Mouse (Mus musculus) limb, embryonic 11.5 days (tissue): ENCODE results near the gene Hebp1. TPM values are rescaled to one million over a fixed set of nuclear protein-coding genes. Genes with fewer than 3 reads are reported as not detected.

Experiments used
- ATAC-seq: fragments of 200-750 bp; cut with Nextera tagmentation; 2 replicates; pipeline ENCODE4 v1.8.0; 2017; ENCODE audit warnings: low read depth; ENCODE audit not compliant: insufficient number of reproducible peaks, low FRiP score, low TSS enrichment
- DNase-seq: peaks from one replicate; pipeline ENCODE4 v3.0.0-alpha.2; 2015; ENCODE audit warnings: low spot score
- H3K27ac ChIP-seq: fragments of 300-500 bp; sonication (generic); replicated peaks from 2 replicates; pipeline ENCODE4 v1.5.1; 2014; ENCODE audit warnings: low read depth, mild to moderate bottlenecking, low read length
- H3K27me3 ChIP-seq: fragments of 300-500 bp; sonication (generic); 2 replicates; pipeline ENCODE4 v1.6.1; 2014; ENCODE audit warnings: mild to moderate bottlenecking, low read length, mixed read lengths; ENCODE audit not compliant: control insufficient read depth, insufficient read depth
- H3K36me3 ChIP-seq: fragments of 300-500 bp; sonication (generic); 2 replicates; pipeline ENCODE4 v1.6.1; 2014; ENCODE audit warnings: mild to moderate bottlenecking, low read length, moderate library complexity, mixed read lengths; ENCODE audit not compliant: control insufficient read depth, insufficient read depth
- H3K4me1 ChIP-seq: fragments of 300-500 bp; sonication (generic); 2 replicates; pipeline ENCODE4 v1.6.1; 2014; ENCODE audit warnings: low read length, mixed read lengths; ENCODE audit not compliant: control insufficient read depth, insufficient read depth
- H3K4me2 ChIP-seq: fragments of 300-500 bp; sonication (generic); 2 replicates; pipeline ENCODE4 v1.6.1; 2014; ENCODE audit warnings: low read depth, mild to moderate bottlenecking, moderate library complexity; ENCODE audit not compliant: severe bottlenecking
- H3K4me3 ChIP-seq: fragments of 300-500 bp; sonication (generic); 2 replicates; pipeline ENCODE4 v1.5.1; 2014; ENCODE audit warnings: low read depth, low read length
- H3K9ac ChIP-seq: fragments of 300-500 bp; sonication (generic); 2 replicates; pipeline ENCODE4 v1.6.1; 2014; ENCODE audit warnings: mild to moderate bottlenecking, low read length
- H3K9me3 ChIP-seq: fragments of 300-500 bp; sonication (generic); 2 replicates; pipeline ENCODE4 v1.6.1; 2016; ENCODE audit warnings: low read length; ENCODE audit not compliant: control insufficient read depth
- WGBS: fragments of 180-500 bp; shearing (Covaris S2); extraction: QIAGEN DNeasy Blood & Tissue Kit; methylation state at CpG from one replicate; pipeline ENCODE4 v1.1.7; 2014; 5-methylcytosine and 5-hydroxymethylcytosine counted together
- polyA plus RNA-seq: library from polyadenylated mRNA; unstranded; fragments of >200 nt; fragmentation: Nextera tagmentation; extraction: Ambion mirVana; gene quantifications from 2 replicates; pipeline ENCODE4 v1.2.1, GENCODE M21; 2014

The Hebp1 gene
- polyA plus RNA-seq, 1 experiment from 2014 or later: 3.8 TPM

DNA sequence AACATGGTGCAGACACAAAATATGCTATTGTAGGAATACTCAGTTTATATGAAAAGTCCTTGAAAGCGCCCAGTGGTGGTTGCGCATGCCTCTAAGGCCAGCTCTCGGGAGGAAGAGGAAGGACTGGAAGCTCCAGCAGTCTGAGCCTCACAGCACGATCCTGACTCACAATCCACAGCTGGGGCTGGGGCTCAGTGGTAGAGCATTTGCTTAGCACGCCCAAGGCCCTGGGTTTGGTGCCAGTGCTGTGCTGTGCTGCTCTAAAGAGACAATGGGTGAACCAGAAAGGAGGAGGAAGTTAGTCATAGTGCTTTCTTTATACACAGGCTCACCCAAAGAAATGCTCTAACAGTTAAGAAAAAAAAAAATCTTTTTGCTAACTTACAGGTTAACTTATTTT lies 44.1 kb downstream of the Hebp1 start:
- Histone ChIP-seq H3K4me3 (no peak overlapping the region), H3K9me3 (0 out of 2 replicates have a peak, but pooled peaks cover 2% of the 10 kb centered on the region), H3K27me3 (no peaks in the 10 kb centered on the region), H3K36me3 (no peaks in the 10 kb centered on the region), H3K4me2 (no peak overlapping the region), H3K9ac (no peak overlapping the region), H3K27ac (no peak overlapping the region), H3K4me1 (no peaks in the 10 kb centered on the region)
- WGBS: 90% methylated on average over 5 of the region's 5 CpGs
- ATAC-seq: no peak
- no peak for DNase-seq

GRCm38 (mm10) chr6:135150311-135150710 lies 47.5 kb downstream of the Hebp1 start:
- ATAC-seq (no peak), DNase-seq (peak; percentile 62)
- no peak overlapping the region for H3K9ac ChIP-seq
- no peaks in the 10 kb centered on the region for H3K27me3 ChIP-seq
- WGBS: 33% methylated on average over 5 of the region's 5 CpGs
- no peak overlapping the region for H3K4me2 ChIP-seq
- H3K9me3 ChIP-seq: 0 out of 2 replicates have a peak, but pooled peaks cover 2% of the 10 kb centered on the region
- H3K27ac ChIP-seq: no peak overlapping the region
- H3K4me3 ChIP-seq: no peak overlapping the region
- no peaks in the 10 kb centered on the region for H3K36me3 ChIP-seq
- no peaks in the 10 kb centered on the region for H3K4me1 ChIP-seq

DNA sequence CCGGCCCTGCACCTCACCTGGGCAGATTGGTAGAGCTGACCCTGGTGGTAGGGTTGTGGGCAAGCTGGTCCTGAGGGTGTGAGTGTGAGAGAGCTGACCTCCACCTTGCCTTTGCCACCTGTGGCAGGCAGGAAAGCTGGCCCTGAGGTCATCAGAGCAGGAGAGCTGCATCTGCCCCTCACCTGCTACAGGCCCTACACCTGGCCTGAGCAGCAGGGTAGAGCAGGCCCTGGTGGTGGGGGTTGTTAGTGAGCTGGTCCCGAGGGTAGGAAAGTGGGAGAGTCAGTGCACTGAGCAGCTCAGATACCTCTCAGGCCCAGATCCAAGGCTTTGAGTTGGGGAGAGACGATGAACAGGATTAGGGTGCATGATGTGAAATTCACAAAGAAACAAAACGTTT lies 48.1 kb downstream of the Hebp1 start:
- ATAC-seq: no peak
- Histone ChIP-seq H3K4me1 (no peaks in the 10 kb centered on the region), H3K4me3 (no peak overlapping the region), H3K27me3 (no peaks in the 10 kb centered on the region), H3K36me3 (no peaks in the 10 kb centered on the region), H3K9me3 (0 out of 2 replicates have a peak, but pooled peaks cover 2% of the 10 kb centered on the region), H3K9ac (no peak overlapping the region), H3K4me2 (no peak overlapping the region), H3K27ac (no peak overlapping the region)
- no peak for DNase-seq
- 79% methylated on average over 4 of the region's 4 CpGs for WGBS

GRCm38 (mm10) chr6:135149175-135149574 lies 48.6 kb downstream of the Hebp1 start:
- no peak overlapping the region for H3K27ac ChIP-seq
- 84% methylated on average over 4 of the region's 4 CpGs for WGBS
- 0 out of 2 replicates have a peak, but pooled peaks have one; percentile 19 for ATAC-seq

DNA sequence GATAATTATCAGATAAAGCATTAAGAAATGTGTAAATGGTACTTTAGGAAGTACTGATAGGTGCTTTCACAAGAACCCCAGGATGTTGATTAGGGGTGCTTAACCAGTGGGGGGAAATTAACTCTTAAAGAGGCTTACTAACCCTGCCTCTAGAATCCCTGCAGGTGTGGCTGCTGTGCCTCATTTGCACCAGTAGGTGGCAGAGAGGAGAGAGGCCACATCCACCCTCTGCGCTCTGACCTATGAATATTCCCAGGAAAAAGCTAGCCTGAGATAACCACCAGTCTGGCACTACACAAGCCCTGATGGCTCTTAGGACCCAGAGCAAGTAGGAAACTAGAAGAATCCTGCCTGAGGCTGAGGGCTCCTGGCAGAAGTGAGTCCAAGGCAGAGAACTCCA lies 49.3 kb downstream of the Hebp1 start:
- Histone ChIP-seq H3K4me2 (no peak overlapping the region), H3K4me3 (no peak overlapping the region), H3K9me3 (0 out of 2 replicates have a peak, but pooled peaks cover 2% of the 10 kb centered on the region), H3K36me3 (no peaks in the 10 kb centered on the region), H3K9ac (no peak overlapping the region), H3K27me3 (no peaks in the 10 kb centered on the region), H3K4me1 (no peaks in the 10 kb centered on the region), H3K27ac (no peak overlapping the region)
- WGBS: 43% methylated on average over 1 of the region's 1 CpGs
- peak; percentile 40; the same call in 1 of the 2 replicates for ATAC-seq
- peak; percentile 56 for DNase-seq

More at GRCm38 (mm10) chr6:135149175-135149574, 48.6 kb downstream of the Hebp1 start:
- Histone ChIP-seq H3K9me3 (0 out of 2 replicates have a peak, but pooled peaks cover 2% of the 10 kb centered on the region), H3K4me3 (no peak overlapping the region), H3K36me3 (no peaks in the 10 kb centered on the region), H3K9ac (no peak overlapping the region), H3K4me1 (no peaks in the 10 kb centered on the region), H3K4me2 (no peak overlapping the region), H3K27me3 (no peaks in the 10 kb centered on the region)
- DNase-seq: no peak

DNA sequence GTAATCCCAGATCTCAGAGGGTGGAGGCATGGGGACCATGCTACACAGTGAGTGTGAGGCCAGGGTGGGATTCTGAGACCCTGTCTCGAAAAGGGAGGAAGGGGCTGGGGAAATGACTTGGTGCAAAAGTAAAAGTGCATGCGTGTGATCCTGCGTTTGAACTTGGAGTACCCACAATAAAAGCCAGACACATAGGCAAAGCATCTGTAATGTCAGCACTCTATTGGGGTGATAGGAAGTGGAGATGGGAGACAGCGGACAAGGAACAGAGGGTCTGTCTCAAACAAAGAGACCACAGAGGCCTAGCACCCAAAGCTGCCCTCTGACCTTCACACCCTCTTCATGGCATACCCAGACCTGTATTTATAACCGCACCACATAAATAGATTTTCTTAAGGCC lies 51.8 kb downstream of the Hebp1 start:
- no peak overlapping the region for H3K9ac ChIP-seq
- DNase-seq (no peak), ATAC-seq (no peak)
- H3K27ac ChIP-seq: no peak overlapping the region
- WGBS: 84% methylated on average over 5 of the region's 5 CpGs
- no peak overlapping the region for H3K4me3 ChIP-seq
- H3K4me1 ChIP-seq: 0 out of 2 replicates have a peak, but pooled peaks cover 2% of the 10 kb centered on the region
- no peaks in the 10 kb centered on the region for H3K36me3 ChIP-seq
- no peak overlapping the region for H3K4me2 ChIP-seq
- H3K9me3 ChIP-seq: no peaks in the 10 kb centered on the region
- H3K27me3 ChIP-seq: no peaks in the 10 kb centered on the region

DNA sequence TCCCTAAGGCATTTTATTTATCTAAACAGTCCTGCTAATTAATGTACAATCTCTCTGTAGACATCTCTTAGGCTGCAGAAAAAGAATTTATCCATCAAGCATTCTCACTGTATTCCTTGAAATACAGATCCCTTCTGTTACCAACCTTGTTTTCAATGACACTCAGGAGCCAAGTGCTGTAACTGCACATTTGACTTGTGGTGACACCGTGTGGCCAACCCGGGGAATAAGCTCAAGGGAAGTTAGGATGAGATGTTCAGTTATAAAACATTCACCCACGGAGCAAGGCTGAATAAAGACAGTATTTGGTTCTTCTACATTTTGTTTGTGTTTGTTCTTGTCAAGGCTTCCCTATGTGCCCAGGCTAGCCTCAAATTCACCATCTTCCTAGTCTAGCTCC lies 53.3 kb downstream of the Hebp1 start:
- DNase-seq: peak; percentile 49
- ATAC-seq: no peak
- no peaks in the 10 kb centered on the region for H3K9me3 ChIP-seq
- no peak overlapping the region for H3K9ac ChIP-seq
- H3K27ac ChIP-seq: no peak overlapping the region
- no peaks in the 10 kb centered on the region for H3K27me3 ChIP-seq
- 4% methylated on average over 3 of the region's 3 CpGs for WGBS
- H3K4me2 ChIP-seq: no peak overlapping the region
- H3K4me3 ChIP-seq: no peak overlapping the region
- no peaks in the 10 kb centered on the region for H3K36me3 ChIP-seq
- 0 out of 2 replicates have a peak, but pooled peaks cover 2% of the 10 kb centered on the region for H3K4me1 ChIP-seq

- ATAC-seq (no peak), DNase-seq (no peak)
- H3K27me3 ChIP-seq: no peaks in the 10 kb centered on the region
- no peak overlapping the region for H3K4me2 ChIP-seq
- peaks cover 9% of the 10 kb centered on the region; the same call in 1 of the 2 replicates for H3K4me1 ChIP-seq
- no peak overlapping the region for H3K27ac ChIP-seq
- H3K9ac ChIP-seq: no peak overlapping the region
- no peaks in the 10 kb centered on the region for H3K36me3 ChIP-seq
- H3K4me3 ChIP-seq: no peak overlapping the region
- H3K9me3 ChIP-seq: no peaks in the 10 kb centered on the region
- WGBS: 90% methylated on average over 5 of the region's 5 CpGs
These were observed 54.7 kb downstream of the Hebp1 start for GRCm38 (mm10) chr6:135143151-135143550.
